13 mouse cellular contexts compared by ENCODE assay signal in the genomic region with DNA sequence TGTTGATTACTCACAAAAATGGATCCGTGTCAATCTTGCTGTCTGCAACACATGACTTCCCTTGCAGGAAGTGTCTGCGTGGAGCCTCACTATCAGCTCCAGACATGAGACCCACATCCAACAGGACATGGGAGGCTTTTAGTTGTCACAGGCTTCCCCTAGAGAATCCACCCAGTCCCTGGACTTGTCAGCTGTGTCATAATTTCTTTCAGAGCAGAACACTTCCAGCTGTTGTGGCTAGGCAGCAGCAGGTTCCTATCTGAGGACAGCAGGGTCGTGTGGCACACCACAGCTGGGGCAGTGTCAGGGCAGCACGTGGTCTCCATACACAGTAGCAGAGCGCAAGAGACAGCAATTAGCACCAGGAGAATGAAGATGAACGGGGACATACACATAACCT.
DNase-seq lines count a peak whose midpoint lies in the region; ATAC-seq and TF ChIP-seq lines count a peak whose summit lies in the region.
"Had no signal": no experiment of that assay in that cellular context is flagged by ENCODE, and none has a peak within 500 bp of the region (broad histone marks: within the 10 kb centered on the region; RNA-seq: fewer than 3 reads in every experiment).

No protein-coding gene starts in this region.

- no peak for TF ChIP-seq EP300 in heart, postnatal 0 days (IDR thresholded peaks at IDR 0.05; ENCODE audit: low read depth)
- TF ChIP-seq EP300 in liver, postnatal 0 days (IDR thresholded peaks at IDR 0.05; ENCODE audit: low read depth): no peak

- 42% methylated on average over 6 of the region's 6 CpGs for WGBS in heart, postnatal 0 days
- 35% methylated on average over 6 of the region's 6 CpGs for WGBS in kidney, embryonic 15.5 days
- 33% methylated on average over 6 of the region's 6 CpGs for WGBS in liver, postnatal 0 days (ENCODE audit: insufficient replicate concordance)
- 80% methylated on average over 6 of the region's 6 CpGs for WGBS in hindbrain, embryonic 10.5 days

- no peak overlapping the region for H3K4me2 ChIP-seq in heart, postnatal 0 days (ENCODE audit: low read depth, low read length)
- no peak overlapping the region for H3K4me2 ChIP-seq in kidney, embryonic 15.5 days
- H3K4me2 ChIP-seq in liver, postnatal 0 days (ENCODE audit: low read depth, low read length): no peak overlapping the region
- H3K4me2 ChIP-seq: midbrain, embryonic 12.5 days; neural tube, embryonic 12.5 days had no signal

- ATAC-seq in common myeloid progenitor, adult 5-6 weeks (replicated peaks; ENCODE audit: low read depth, poor library complexity, severe bottlenecking): 0 out of 2 replicates have a peak, but pooled peaks have one; percentile 32
- ATAC-seq in heart, postnatal 0 days (ENCODE audit: insufficient read depth, low read depth): peak; percentile 49
- peak; percentile 91 for ATAC-seq in kidney, embryonic 15.5 days (replicated peaks; ENCODE audit: low FRiP score)
- peak; percentile 33; the same call in 1 of the 2 replicates for ATAC-seq in liver, postnatal 0 days
- ATAC-seq: CD4-positive, CD25-positive, alpha-beta regulatory T cell, adult 4 months; forebrain, postnatal 0 days had no signal

- TF ChIP-seq CTCF in heart, postnatal 0 days (IDR thresholded peaks at IDR 0.05; ENCODE audit: low read depth): no peak
- TF ChIP-seq CTCF in liver, postnatal 0 days (IDR thresholded peaks at IDR 0.05; ENCODE audit: low read depth): no peak

- H3K9ac ChIP-seq in heart, postnatal 0 days (replicated peaks; ENCODE audit: low read depth, low read length): no peak overlapping the region
- H3K9ac ChIP-seq in kidney, embryonic 15.5 days: no peak overlapping the region
- no peak overlapping the region for H3K9ac ChIP-seq in liver, postnatal 0 days (replicated peaks)
- H3K9ac ChIP-seq: forebrain, postnatal 0 days; midbrain, embryonic 12.5 days; neural tube, embryonic 12.5 days had no signal

- peak; percentile 50 for DNase-seq in heart, postnatal 0 days (ENCODE audit: low spot score)
- DNase-seq in liver, postnatal 0 days: no peak
- DNase-seq in spleen, postnatal 14 days (ENCODE audit: low spot score in 2 of 2): no peak
- no peak for DNase-seq in left cerebral cortex, adult 18-20 months (ENCODE audit: low spot score in 2 of 2)
- no peak for DNase-seq in retina, embryonic 14.5 days (ENCODE audit: low spot score)
- DNase-seq in hindbrain, embryonic 10.5 days (ENCODE audit: low spot score): no peak
- DNase-seq: cerebellum, postnatal 36 days; forebrain, postnatal 0 days had no signal

- H3K4me1 ChIP-seq in heart, postnatal 0 days (ENCODE audit: control insufficient read depth, insufficient read depth): no peaks in the 10 kb centered on the region
- H3K4me1 ChIP-seq in kidney, embryonic 15.5 days: no peaks in the 10 kb centered on the region
- no peaks in the 10 kb centered on the region for H3K4me1 ChIP-seq in liver, postnatal 0 days (ENCODE audit: insufficient read depth)
- H3K4me1 ChIP-seq in hindbrain, embryonic 10.5 days (replicated peaks): no peaks in the 10 kb centered on the region
- H3K4me1 ChIP-seq: midbrain, embryonic 12.5 days; neural tube, embryonic 12.5 days had no signal

- H3K36me3 ChIP-seq in heart, postnatal 0 days (replicated peaks; ENCODE audit: control insufficient read depth, insufficient read depth, low read length): no peaks in the 10 kb centered on the region
- H3K36me3 ChIP-seq in kidney, embryonic 15.5 days: no peaks in the 10 kb centered on the region
- no peaks in the 10 kb centered on the region for H3K36me3 ChIP-seq in liver, postnatal 0 days (replicated peaks; ENCODE audit: insufficient read depth, low read length)
- no peaks in the 10 kb centered on the region for H3K36me3 ChIP-seq in hindbrain, embryonic 10.5 days
- H3K36me3 ChIP-seq: midbrain, embryonic 12.5 days; neural tube, embryonic 12.5 days had no signal

- H3K4me3 ChIP-seq in heart, postnatal 0 days (ENCODE audit: low read depth, low read length): no peak overlapping the region
- H3K4me3 ChIP-seq in kidney, embryonic 15.5 days (replicated peaks): no peak overlapping the region
- no peak overlapping the region for H3K4me3 ChIP-seq in liver, postnatal 0 days (ENCODE audit: low read depth, low read length)
- H3K4me3 ChIP-seq in hindbrain, embryonic 10.5 days: no peak overlapping the region
- H3K4me3 ChIP-seq: midbrain, embryonic 12.5 days; neural tube, embryonic 12.5 days had no signal

- H3K27me3 ChIP-seq in heart, postnatal 0 days (ENCODE audit: control insufficient read depth, insufficient read depth, low read length): no peaks in the 10 kb centered on the region
- H3K27me3 ChIP-seq in kidney, embryonic 15.5 days: no peaks in the 10 kb centered on the region
- H3K27me3 ChIP-seq in liver, postnatal 0 days (ENCODE audit: insufficient read depth, low read length): no peaks in the 10 kb centered on the region
- H3K27me3 ChIP-seq in hindbrain, embryonic 10.5 days (ENCODE audit: insufficient read depth, poor library complexity, severe bottlenecking): no peaks in the 10 kb centered on the region
- H3K27me3 ChIP-seq: midbrain, embryonic 12.5 days; neural tube, embryonic 12.5 days had no signal

- H3K27ac ChIP-seq in heart, postnatal 0 days (ENCODE audit: low read depth): no peak overlapping the region
- no peak overlapping the region for H3K27ac ChIP-seq in kidney, embryonic 15.5 days
- H3K27ac ChIP-seq in liver, postnatal 0 days (ENCODE audit: low read depth): no peak overlapping the region
- no peak overlapping the region for H3K27ac ChIP-seq in hindbrain, embryonic 10.5 days
- H3K27ac ChIP-seq: midbrain, embryonic 12.5 days; neural tube, embryonic 12.5 days had no signal

- no peaks in the 10 kb centered on the region for H3K9me3 ChIP-seq in heart, postnatal 0 days (replicated peaks; ENCODE audit: control insufficient read depth, low read length)
- H3K9me3 ChIP-seq in kidney, embryonic 15.5 days (replicated peaks): no peaks in the 10 kb centered on the region
- no peaks in the 10 kb centered on the region for H3K9me3 ChIP-seq in liver, postnatal 0 days (ENCODE audit: low read length)
- H3K9me3 ChIP-seq in hindbrain, embryonic 10.5 days: no peaks in the 10 kb centered on the region
- H3K9me3 ChIP-seq: midbrain, embryonic 12.5 days; neural tube, embryonic 12.5 days had no signal

Comparison
In these comparisons a context has a peak if more than half of its experiments do, and no peak if none do; other contexts are left out.
1. ATAC-seq: peak in every context shown above with its lines; median percentile 91 in kidney, embryonic 15.5 days; 49 in heart, postnatal 0 days; 33 in liver, postnatal 0 days; 32 in common myeloid progenitor, adult 5-6 weeks.